Mouse (Mus musculus) liver, adult 2 months (tissue): ENCODE measurements at regions not wholly inside any gene's neighbourhood (a gene's known extent, or its start where the extent isn't known, plus 50 kb on each side); places are given as distances from the start of the nearest gene placed in this dataset.

Experiments
- DNase-seq: peaks from one replicate; pipeline ENCODE4 v3.0.0-alpha.2; 2011; ENCODE audit warnings: low read depth, low spot score; ENCODE audit errors: extremely low read depth
- H3K27ac ChIP-seq: fragments of 200-500 bp; replicated peaks from 2 replicates; pipeline ENCODE4 v1.5.1; 2012; ENCODE audit warnings: low read depth, mild to moderate bottlenecking, control low read depth, inconsistent platforms, low read length; ENCODE audit not compliant: insufficient read depth
- H3K27me3 ChIP-seq: fragments of 200-500 bp; 2 replicates; pipeline ENCODE4 v1.6.1; 2012; ENCODE audit warnings: mild to moderate bottlenecking, moderate library complexity, low read length, inconsistent platforms; ENCODE audit not compliant: control insufficient read depth, insufficient read depth
- H3K36me3 ChIP-seq: fragments of 200-500 bp; 2 replicates; pipeline ENCODE4 v1.6.1; 2012; ENCODE audit warnings: low read length, inconsistent platforms; ENCODE audit not compliant: control insufficient read depth, insufficient read depth
- H3K4me1 ChIP-seq: fragments of 200-500 bp; 2 replicates; pipeline ENCODE4 v1.6.1; 2011; ENCODE audit warnings: low read length; ENCODE audit not compliant: control insufficient read depth, insufficient read depth
- H3K4me3 ChIP-seq: fragments of 200-500 bp; 2 replicates; pipeline ENCODE4 v1.5.1; 2011; ENCODE audit warnings: low read depth, mild to moderate bottlenecking, control low read depth, low read length, moderate library complexity; ENCODE audit not compliant: insufficient read depth
- H3K79me2 ChIP-seq: fragments of 200-500 bp; 2 replicates; pipeline ENCODE4 v1.6.1; 2012; ENCODE audit warnings: inconsistent platforms, mild to moderate bottlenecking, low read length, moderate library complexity; ENCODE audit not compliant: control insufficient read depth, insufficient read depth
- H3K9ac ChIP-seq: fragments of 200-500 bp; 2 replicates; pipeline ENCODE4 v1.6.1; 2012; ENCODE audit warnings: low read depth, mild to moderate bottlenecking, control low read depth, inconsistent platforms, low read length
- CTCF ChIP-seq: fragments of 200-500 bp; IDR thresholded peaks from 2 replicates; pipeline ENCODE4 v1.5.1; 2011; ENCODE audit warnings: low read depth, low read length, control low read depth
- POLR2A ChIP-seq: fragments of 200-500 bp; IDR thresholded peaks from 2 replicates; pipeline ENCODE4 v1.6.1; 2011; ENCODE audit warnings: low read length, control low read depth; ENCODE audit not compliant: insufficient read depth; ENCODE audit errors: extremely low read depth
- WGBS: fragments of 180-500 bp; shearing (Covaris S2); methylation state at CpG from one replicate; pipeline ENCODE4 v1.1.7; 2018; 5-methylcytosine and 5-hydroxymethylcytosine counted together

- H3K4me3 ChIP-seq: no peak overlapping the region
- H3K4me1 ChIP-seq: no peaks in the 10 kb centered on the region
- H3K27ac ChIP-seq: no peak overlapping the region
- 90% methylated on average over 2 of the region's 2 CpGs for WGBS
- no peak for TF ChIP-seq POLR2A
- TF ChIP-seq CTCF: no peak
- H3K27me3 ChIP-seq: no peaks in the 10 kb centered on the region
- no peak overlapping the region for H3K9ac ChIP-seq
- H3K79me2 ChIP-seq: no peaks in the 10 kb centered on the region
- H3K36me3 ChIP-seq: no peaks in the 10 kb centered on the region
- no peak for DNase-seq
Measured at GRCm38 (mm10) chr13:25856549-25856948, 586.2 kb upstream of the Nrsn1 start.

DNA sequence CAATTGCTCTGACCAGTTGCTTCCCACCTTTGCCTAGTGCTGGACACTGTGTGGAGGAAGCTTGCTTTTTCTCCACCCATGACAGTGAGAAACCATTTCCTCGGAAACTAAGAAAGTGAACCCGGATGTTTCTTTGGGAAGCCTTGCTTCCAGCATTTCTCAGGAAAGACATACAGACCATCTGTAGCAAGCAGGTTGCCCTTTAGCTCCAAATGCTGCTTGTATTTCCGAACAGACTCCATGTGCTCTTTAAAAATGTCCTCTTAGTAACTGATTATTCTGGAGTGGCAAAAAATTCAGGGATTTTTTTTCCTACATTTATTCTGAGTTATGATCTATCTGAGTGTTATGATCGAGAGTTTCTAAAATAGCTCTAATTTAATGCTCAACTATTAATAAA lies 577.9 kb upstream of the Nrsn1 start:
- H3K36me3 ChIP-seq: no peaks in the 10 kb centered on the region
- no peak overlapping the region for H3K4me3 ChIP-seq
- no peak for DNase-seq
- H3K27ac ChIP-seq: no peak overlapping the region
- H3K79me2 ChIP-seq: no peaks in the 10 kb centered on the region
- WGBS: 81% methylated on average over 4 of the region's 4 CpGs
- no peaks in the 10 kb centered on the region for H3K27me3 ChIP-seq
- no peaks in the 10 kb centered on the region for H3K4me1 ChIP-seq
- TF ChIP-seq POLR2A (no peak), CTCF (no peak)
- no peak overlapping the region for H3K9ac ChIP-seq

- H3K27me3 ChIP-seq: no peaks in the 10 kb centered on the region
- no peak overlapping the region for H3K9ac ChIP-seq
- H3K27ac ChIP-seq: no peak overlapping the region
- no peak for TF ChIP-seq CTCF
- TF ChIP-seq POLR2A: no peak
- 86% methylated on average over 4 of the region's 4 CpGs for WGBS
- no peaks in the 10 kb centered on the region for H3K4me1 ChIP-seq
- no peak for DNase-seq
- no peaks in the 10 kb centered on the region for H3K79me2 ChIP-seq
- no peaks in the 10 kb centered on the region for H3K36me3 ChIP-seq
- no peak overlapping the region for H3K4me3 ChIP-seq
Measured at GRCm38 (mm10) chr13:25838237-25838636, 567.9 kb upstream of the Nrsn1 start.

GRCm38 (mm10) chr13:25829146-25829924 lies 559.0 kb upstream of the Nrsn1 start:
- TF ChIP-seq CTCF (no peak), POLR2A (no peak)
- Histone ChIP-seq H3K27me3 (no peaks in the 10 kb centered on the region), H3K27ac (no peak overlapping the region), H3K4me1 (no peaks in the 10 kb centered on the region), H3K79me2 (no peaks in the 10 kb centered on the region), H3K4me3 (no peak overlapping the region), H3K36me3 (no peaks in the 10 kb centered on the region), H3K9ac (no peak overlapping the region)
- WGBS: 66% methylated on average over 8 of the region's 8 CpGs
- no peak for DNase-seq

GRCm38 (mm10) chr13:25808564-25809253 lies 538.4 kb upstream of the Nrsn1 start:
- H3K79me2 ChIP-seq: no peaks in the 10 kb centered on the region
- no peak for TF ChIP-seq POLR2A
- TF ChIP-seq CTCF: no peak
- H3K4me3 ChIP-seq: no peak overlapping the region
- DNase-seq: no peak
- H3K36me3 ChIP-seq: no peaks in the 10 kb centered on the region
- H3K9ac ChIP-seq: no peak overlapping the region
- no peak overlapping the region for H3K27ac ChIP-seq
- H3K27me3 ChIP-seq: no peaks in the 10 kb centered on the region
- H3K4me1 ChIP-seq: no peaks in the 10 kb centered on the region
- WGBS: 52% methylated on average over 2 of the region's 2 CpGs

DNA sequence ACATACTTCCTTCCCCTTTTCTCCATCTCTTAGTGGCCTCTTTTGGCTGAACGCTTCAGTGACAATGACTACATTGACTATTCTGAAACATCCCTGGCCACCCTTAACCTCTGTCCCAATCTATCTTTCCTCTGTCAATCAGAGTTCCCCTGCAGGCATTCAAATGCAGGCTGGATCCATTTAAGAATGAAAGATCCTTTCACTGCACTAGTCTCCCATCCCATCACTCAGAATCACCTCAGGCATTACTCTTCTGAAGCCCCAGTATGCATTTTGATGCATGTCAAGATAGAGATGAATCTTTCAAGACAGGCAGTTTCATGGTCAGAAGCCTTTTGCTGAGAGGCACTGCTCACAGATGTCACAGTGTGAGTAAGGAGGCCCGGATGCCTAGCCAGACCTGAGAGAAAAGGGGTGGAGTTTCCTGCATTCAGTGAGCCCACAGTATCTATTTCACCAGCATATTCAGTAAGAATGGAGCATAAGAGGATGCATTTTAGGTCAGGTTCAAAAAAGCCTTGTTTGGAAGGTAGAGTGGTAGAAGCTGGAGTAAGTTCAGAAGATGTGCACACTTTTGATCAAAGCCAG lies 523.0 kb upstream of the Nrsn1 start:
- Histone ChIP-seq H3K4me1 (no peaks in the 10 kb centered on the region), H3K27me3 (no peaks in the 10 kb centered on the region), H3K79me2 (no peaks in the 10 kb centered on the region), H3K9ac (no peak overlapping the region), H3K4me3 (no peak overlapping the region), H3K27ac (no peak overlapping the region), H3K36me3 (no peaks in the 10 kb centered on the region)
- TF ChIP-seq CTCF: no peak
- TF ChIP-seq POLR2A: no peak
- WGBS: 65% methylated on average over 2 of the region's 2 CpGs
- no peak for DNase-seq
